Comparison of ENCODE assay signal across 13 mouse cellular contexts in the genomic region with DNA sequence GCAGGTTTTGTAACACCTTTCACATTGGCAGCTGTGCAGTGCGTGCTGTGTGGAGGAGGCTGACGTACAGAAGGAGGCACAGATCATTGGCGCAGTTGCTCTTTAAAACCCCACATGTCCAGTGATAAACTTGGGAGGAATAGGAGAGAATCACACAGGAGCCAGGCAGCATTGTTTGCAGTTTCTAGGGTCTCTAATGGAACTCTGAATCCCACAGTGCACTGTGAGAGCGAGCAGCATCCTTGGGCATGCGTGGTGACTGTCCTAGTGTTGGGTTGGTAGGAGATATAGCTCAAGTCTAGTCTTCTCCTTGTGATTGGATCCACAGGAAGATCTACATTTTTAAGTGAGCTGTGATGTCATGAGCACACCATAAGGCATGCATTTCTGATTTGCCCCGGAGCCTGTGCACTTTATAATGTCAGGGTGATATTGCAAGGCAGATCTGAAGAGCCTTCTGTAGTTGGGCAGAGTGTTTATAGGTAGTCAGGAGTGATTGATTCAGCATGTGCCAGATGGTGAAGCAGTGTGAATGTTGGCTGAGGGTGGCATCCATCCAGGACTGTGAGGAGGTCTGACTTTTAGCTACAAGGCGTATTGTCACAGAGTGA.
DNase-seq lines count a peak whose midpoint lies in the region; ATAC-seq and TF ChIP-seq lines count a peak whose summit lies in the region.
"Had no signal": no experiment of that assay in that cellular context is flagged by ENCODE, and none has a peak within 500 bp of the region (broad histone marks: within the 10 kb centered on the region; RNA-seq: fewer than 3 reads in every experiment).

No protein-coding gene starts in this region.

- no peak for DNase-seq in neural tube, embryonic 10.5 days (ENCODE audit: extremely low spot score, low spot score)
- peak; percentile 29 to 60 for DNase-seq in layer of hippocampus, postnatal 25 days (ENCODE audit: extremely low spot score in 1 of 2, low spot score in 1 of 2)
- DNase-seq in gastrocnemius, postnatal 14 days = no peak
- DNase-seq in thymus, adult 18-20 months = no peak
- DNase-seq in retina, embryonic 14.5 days (ENCODE audit: low spot score) = no peak
- DNase-seq: adrenal gland, postnatal 36 days; heart, adult 11 months; lung, postnatal 4 days; thymus, adult 2 months had no signal

- no peak overlapping the region for H3K4me2 ChIP-seq in neural tube, embryonic 13.5 days
- no peak overlapping the region for H3K4me2 ChIP-seq in forebrain, embryonic 16.5 days (ENCODE audit: low read length)
- H3K4me2 ChIP-seq: embryonic facial prominence, embryonic 13.5 days had no signal

- H3K9me3 ChIP-seq in neural tube, embryonic 13.5 days = no peaks in the 10 kb centered on the region
- H3K9me3 ChIP-seq in forebrain, embryonic 16.5 days (ENCODE audit: control insufficient read depth, low read length) = no peaks in the 10 kb centered on the region
- H3K9me3 ChIP-seq: embryonic facial prominence, embryonic 13.5 days had no signal

- H3K27me3 ChIP-seq in neural tube, embryonic 13.5 days = no peaks in the 10 kb centered on the region
- no peaks in the 10 kb centered on the region for H3K27me3 ChIP-seq in forebrain, embryonic 16.5 days (replicated peaks; ENCODE audit: control insufficient read depth, insufficient read depth, low read length)
- no peaks in the 10 kb centered on the region for H3K27me3 ChIP-seq in small intestine, adult 2 months (ENCODE audit: control insufficient read depth, insufficient read depth, low read length)
- H3K27me3 ChIP-seq: embryonic facial prominence, embryonic 13.5 days had no signal

- H3K27ac ChIP-seq in neural tube, embryonic 13.5 days (replicated peaks) = peak overlapping the region; percentile 52
- H3K27ac ChIP-seq in forebrain, embryonic 16.5 days (ENCODE audit: low read length) = peak overlapping the region; percentile 54
- H3K27ac ChIP-seq in small intestine, adult 2 months (ENCODE audit: insufficient read depth, low read depth, low read length) = peak overlapping the region; percentile 52

- TF ChIP-seq POLR2A in small intestine, adult 2 months (IDR thresholded peaks at IDR 0.05; ENCODE audit: low read depth, low read length) = no peak

- ATAC-seq in neural tube, embryonic 13.5 days (ENCODE audit: low read depth) = peak; percentile 67
- peak; percentile 71 for ATAC-seq in forebrain, embryonic 16.5 days

- no peaks in the 10 kb centered on the region for H3K36me3 ChIP-seq in neural tube, embryonic 13.5 days
- H3K36me3 ChIP-seq in forebrain, embryonic 16.5 days (ENCODE audit: control insufficient read depth, insufficient read depth) = no peaks in the 10 kb centered on the region
- H3K36me3 ChIP-seq in small intestine, adult 2 months (ENCODE audit: control insufficient read depth, insufficient read depth, low read length) = no peaks in the 10 kb centered on the region
- H3K36me3 ChIP-seq: embryonic facial prominence, embryonic 13.5 days had no signal

- peaks cover 60% of the 10 kb centered on the region for H3K4me1 ChIP-seq in neural tube, embryonic 13.5 days (replicated peaks)
- H3K4me1 ChIP-seq in forebrain, embryonic 16.5 days (replicated peaks; ENCODE audit: control insufficient read depth, insufficient read depth, low read length) = peaks cover 32% of the 10 kb centered on the region
- peaks cover 9% of the 10 kb centered on the region for H3K4me1 ChIP-seq in small intestine, adult 2 months (ENCODE audit: control insufficient read depth, insufficient read depth, insufficient read length, low read length)

- no peak for TF ChIP-seq CTCF in small intestine, adult 2 months (IDR thresholded peaks at IDR 0.05; ENCODE audit: extremely low read depth, insufficient read length, insufficient replicate concordance, low read depth, low read length)

- intact Hi-C loops in gastrocnemius, postnatal 14 days (cut with DNase I; ENCODE audit: low total_unique reads) = no loop called here

- WGBS in neural tube, embryonic 13.5 days = 75% methylated on average over 7 of the region's 7 CpGs
- WGBS in forebrain, embryonic 16.5 days = 61% methylated on average over 7 of the region's 7 CpGs
- WGBS in small intestine, adult 2 months = 87% methylated on average over 7 of the region's 7 CpGs

- H3K4me3 ChIP-seq in neural tube, embryonic 13.5 days = no peak overlapping the region
- H3K4me3 ChIP-seq in forebrain, embryonic 16.5 days (replicated peaks; ENCODE audit: low read length) = no peak overlapping the region
- H3K4me3 ChIP-seq in small intestine, adult 2 months (ENCODE audit: low read depth, low read length) = no peak overlapping the region
- H3K4me3 ChIP-seq: embryonic facial prominence, embryonic 13.5 days had no signal

- H3K9ac ChIP-seq in neural tube, embryonic 13.5 days = no peak overlapping the region
- no peak overlapping the region for H3K9ac ChIP-seq in forebrain, embryonic 16.5 days (replicated peaks; ENCODE audit: low read depth, low read length)
- H3K9ac ChIP-seq: embryonic facial prominence, embryonic 13.5 days had no signal

Comparison
In these comparisons a context has a peak if more than half of its experiments do, and no peak if none do; other contexts are left out.
1. DNase-seq: peak in layer of hippocampus, postnatal 25 days (2 of 2); none in neural tube, embryonic 10.5 days (single experiment), gastrocnemius, postnatal 14 days (single experiment), thymus, adult 18-20 months (0 of 2) and retina, embryonic 14.5 days (single experiment).
2. Peak in every context shown above with its lines, with median percentiles within 50 percentile points of each other: H3K27ac ChIP-seq.